Mouse (Mus musculus) liver, adult 2 months (tissue): ENCODE data around the gene Inpp4b. TPM values are rescaled to one million over a fixed set of nuclear protein-coding genes. Genes with fewer than 3 reads are reported as not detected.

ENCODE experiments used
- DNase-seq: peaks from one replicate; pipeline ENCODE4 v3.0.0-alpha.2; 2011; ENCODE audit warnings: low read depth, low spot score; ENCODE audit errors: extremely low read depth
- H3K27ac ChIP-seq: fragments of 200-500 bp; replicated peaks from 2 replicates; pipeline ENCODE4 v1.5.1; 2012; ENCODE audit warnings: low read depth, mild to moderate bottlenecking, control low read depth, inconsistent platforms, low read length; ENCODE audit not compliant: insufficient read depth
- H3K27me3 ChIP-seq: fragments of 200-500 bp; 2 replicates; pipeline ENCODE4 v1.6.1; 2012; ENCODE audit warnings: mild to moderate bottlenecking, moderate library complexity, low read length, inconsistent platforms; ENCODE audit not compliant: control insufficient read depth, insufficient read depth
- H3K36me3 ChIP-seq: fragments of 200-500 bp; 2 replicates; pipeline ENCODE4 v1.6.1; 2012; ENCODE audit warnings: low read length, inconsistent platforms; ENCODE audit not compliant: control insufficient read depth, insufficient read depth
- H3K4me1 ChIP-seq: fragments of 200-500 bp; 2 replicates; pipeline ENCODE4 v1.6.1; 2011; ENCODE audit warnings: low read length; ENCODE audit not compliant: control insufficient read depth, insufficient read depth
- H3K4me3 ChIP-seq: fragments of 200-500 bp; 2 replicates; pipeline ENCODE4 v1.5.1; 2011; ENCODE audit warnings: low read depth, mild to moderate bottlenecking, control low read depth, low read length, moderate library complexity; ENCODE audit not compliant: insufficient read depth
- H3K79me2 ChIP-seq: fragments of 200-500 bp; 2 replicates; pipeline ENCODE4 v1.6.1; 2012; ENCODE audit warnings: inconsistent platforms, mild to moderate bottlenecking, low read length, moderate library complexity; ENCODE audit not compliant: control insufficient read depth, insufficient read depth
- H3K9ac ChIP-seq: fragments of 200-500 bp; 2 replicates; pipeline ENCODE4 v1.6.1; 2012; ENCODE audit warnings: low read depth, mild to moderate bottlenecking, control low read depth, inconsistent platforms, low read length
- CTCF ChIP-seq: fragments of 200-500 bp; IDR thresholded peaks from 2 replicates; pipeline ENCODE4 v1.5.1; 2011; ENCODE audit warnings: low read depth, low read length, control low read depth
- POLR2A ChIP-seq: fragments of 200-500 bp; IDR thresholded peaks from 2 replicates; pipeline ENCODE4 v1.6.1; 2011; ENCODE audit warnings: low read length, control low read depth; ENCODE audit not compliant: insufficient read depth; ENCODE audit errors: extremely low read depth
- WGBS: fragments of 180-500 bp; shearing (Covaris S2); methylation state at CpG from one replicate; pipeline ENCODE4 v1.1.7; 2018; 5-methylcytosine and 5-hydroxymethylcytosine counted together
- polyA plus RNA-seq: library from polyadenylated mRNA; depleted of rRNA; stranded (reverse); fragments of >200 nt; gene quantifications from 2 replicates; pipeline ENCODE4 v1.2.3, GENCODE M21; 2012
- total RNA-seq: library from RNA; depleted of rRNA; stranded (reverse); fragments of >200 nt; gene quantifications from 2 replicates; pipeline ENCODE4 v1.2.3, GENCODE M21; 2014

Inpp4b gene
- total and polyA plus RNA-seq, 2 experiments = 0.20 to 3.6 TPM

DNA sequence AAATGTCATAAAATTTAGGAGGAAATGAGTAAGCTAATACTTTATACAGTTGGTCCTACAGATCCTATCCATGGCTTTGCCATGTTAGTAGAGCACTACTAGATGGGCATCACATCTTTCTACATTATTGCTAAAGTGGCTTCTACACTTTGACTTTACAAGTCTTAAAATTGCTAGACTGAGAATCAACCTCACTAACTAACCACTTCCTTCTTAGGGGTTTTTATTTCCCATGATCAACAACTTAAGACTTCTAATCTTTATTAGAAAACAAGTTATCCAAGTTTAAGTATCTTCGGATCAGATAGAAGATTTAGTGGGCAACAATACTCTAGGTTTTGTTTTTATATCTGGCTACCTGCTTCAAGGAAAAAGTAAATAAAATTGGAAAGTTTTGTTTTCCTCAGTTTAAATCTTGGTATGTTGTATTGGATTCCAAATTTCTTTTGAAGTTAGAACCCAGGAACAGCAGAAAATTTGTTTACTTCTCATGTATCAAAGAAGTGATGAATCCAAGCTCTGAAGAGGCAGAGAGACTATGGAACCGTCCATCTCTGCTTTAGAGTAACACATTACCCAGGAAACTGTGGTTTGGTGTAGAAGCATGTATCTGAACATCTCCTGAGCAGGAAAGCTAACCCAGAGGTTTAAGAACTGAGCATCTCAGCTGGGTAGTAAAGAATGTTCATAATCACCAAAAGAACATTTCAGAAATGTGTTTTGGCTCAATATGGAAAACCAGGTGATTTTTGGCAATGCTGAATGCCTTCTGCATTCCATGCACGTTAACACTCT, 361.4 kb downstream of the Inpp4b start:
- H3K4me1 ChIP-seq = no peaks in the 10 kb centered on the region
- no peak overlapping the region for H3K9ac ChIP-seq
- no peak overlapping the region for H3K27ac ChIP-seq
- DNase-seq = no peak
- H3K36me3 ChIP-seq = no peaks in the 10 kb centered on the region
- no peaks in the 10 kb centered on the region for H3K79me2 ChIP-seq
- H3K27me3 ChIP-seq = no peaks in the 10 kb centered on the region
- 67% methylated on average over 3 of the region's 3 CpGs for WGBS
- no peak overlapping the region for H3K4me3 ChIP-seq
- no peak for TF ChIP-seq CTCF
- TF ChIP-seq POLR2A = no peak

GRCm38 (mm10) chr8:81707436-81707835, 365.1 kb downstream of the Inpp4b start:
- no peak overlapping the region for H3K27ac ChIP-seq
- H3K36me3 ChIP-seq = no peaks in the 10 kb centered on the region
- no peaks in the 10 kb centered on the region for H3K79me2 ChIP-seq
- H3K4me3 ChIP-seq = no peak overlapping the region
- no peak for DNase-seq
- no peaks in the 10 kb centered on the region for H3K27me3 ChIP-seq
- WGBS = 86% methylated on average over 1 of the region's 1 CpGs
- H3K4me1 ChIP-seq = no peaks in the 10 kb centered on the region
- no peak overlapping the region for H3K9ac ChIP-seq
- no peak for TF ChIP-seq POLR2A
- no peak for TF ChIP-seq CTCF

DNA sequence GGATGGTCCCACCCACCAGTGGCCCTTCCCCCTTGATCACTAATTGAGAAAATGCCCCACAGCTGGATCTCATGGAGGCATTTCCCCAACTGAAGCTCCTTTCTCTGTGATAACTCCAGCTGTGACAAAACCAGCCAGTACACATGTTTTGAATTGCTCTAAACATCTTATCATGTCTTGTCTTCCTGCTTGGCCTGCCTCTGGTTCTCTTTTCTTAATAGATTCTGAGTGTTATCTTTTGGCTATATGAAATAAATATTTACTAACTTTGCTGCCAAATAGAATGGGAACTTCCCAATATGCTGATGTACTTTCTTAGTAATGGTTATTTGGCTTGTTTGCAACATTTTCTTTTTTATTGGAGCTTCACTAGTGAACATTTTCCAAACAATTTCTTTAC, 389.0 kb downstream of the Inpp4b start:
- Histone ChIP-seq H3K79me2 (no peaks in the 10 kb centered on the region), H3K9ac (no peak overlapping the region), H3K27ac (no peak overlapping the region), H3K4me3 (no peak overlapping the region), H3K36me3 (no peaks in the 10 kb centered on the region), H3K27me3 (no peaks in the 10 kb centered on the region), H3K4me1 (no peaks in the 10 kb centered on the region; the same call in 1 of the 2 replicates)
- peak; percentile 5 for DNase-seq
- TF ChIP-seq POLR2A (no peak), CTCF (no peak)

DNA sequence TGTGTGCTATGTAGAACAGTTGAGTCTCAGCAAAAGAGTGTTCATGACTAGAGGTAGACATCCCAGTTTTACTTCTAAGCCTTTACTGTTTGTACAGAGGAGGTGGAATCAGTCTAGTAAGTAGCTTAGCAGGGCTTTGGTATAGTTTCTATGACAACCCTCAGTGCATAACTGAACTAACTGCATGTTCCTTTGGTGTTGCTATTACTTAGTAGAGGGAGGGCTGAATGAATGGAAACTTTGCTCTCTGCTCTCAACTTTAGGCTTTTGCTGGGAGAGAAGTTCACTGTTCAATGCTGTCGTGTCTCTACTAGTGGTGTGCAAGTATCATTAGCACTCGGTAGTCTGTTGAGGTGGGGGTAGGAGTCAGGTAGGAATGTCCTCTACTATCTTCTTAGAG, 393.3 kb downstream of the Inpp4b start:
- Histone ChIP-seq H3K79me2 (no peaks in the 10 kb centered on the region), H3K9ac (no peak overlapping the region), H3K36me3 (no peaks in the 10 kb centered on the region), H3K27me3 (no peaks in the 10 kb centered on the region), H3K27ac (no peak overlapping the region), H3K4me1 (no peaks in the 10 kb centered on the region; the same call in 1 of the 2 replicates), H3K4me3 (no peak overlapping the region)
- WGBS = 94% methylated on average over 2 of the region's 2 CpGs
- no peak for DNase-seq
- TF ChIP-seq CTCF = no peak
- no peak for TF ChIP-seq POLR2A

DNA sequence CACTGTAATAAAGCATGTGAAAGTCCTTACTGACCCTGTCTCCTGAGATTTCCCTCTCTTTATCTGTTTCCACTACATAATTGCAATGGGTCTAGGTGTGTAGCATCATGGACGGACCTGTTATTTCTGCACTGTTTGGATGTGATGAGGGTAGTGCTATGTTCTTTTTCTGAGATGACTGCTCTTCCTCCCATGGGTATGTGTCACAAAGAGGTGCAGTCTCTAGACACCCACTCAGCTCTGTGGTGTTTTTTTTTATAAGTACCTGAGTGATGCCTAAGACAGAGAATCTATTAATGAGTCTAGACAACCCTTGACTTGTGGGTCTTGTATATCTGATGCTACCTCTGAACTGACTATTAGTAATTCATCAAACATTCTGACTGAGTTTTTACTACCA, 393.7 kb downstream of the Inpp4b start:
- DNase-seq = no peak
- H3K36me3 ChIP-seq = no peaks in the 10 kb centered on the region
- no peaks in the 10 kb centered on the region; the same call in 1 of the 2 replicates for H3K4me1 ChIP-seq
- no peak overlapping the region for H3K4me3 ChIP-seq
- 88% methylated on average over 1 of the region's 1 CpGs for WGBS
- TF ChIP-seq CTCF (no peak), POLR2A (no peak)
- H3K9ac ChIP-seq = no peak overlapping the region
- no peaks in the 10 kb centered on the region for H3K27me3 ChIP-seq
- H3K27ac ChIP-seq = no peak overlapping the region
- H3K79me2 ChIP-seq = no peaks in the 10 kb centered on the region

DNA sequence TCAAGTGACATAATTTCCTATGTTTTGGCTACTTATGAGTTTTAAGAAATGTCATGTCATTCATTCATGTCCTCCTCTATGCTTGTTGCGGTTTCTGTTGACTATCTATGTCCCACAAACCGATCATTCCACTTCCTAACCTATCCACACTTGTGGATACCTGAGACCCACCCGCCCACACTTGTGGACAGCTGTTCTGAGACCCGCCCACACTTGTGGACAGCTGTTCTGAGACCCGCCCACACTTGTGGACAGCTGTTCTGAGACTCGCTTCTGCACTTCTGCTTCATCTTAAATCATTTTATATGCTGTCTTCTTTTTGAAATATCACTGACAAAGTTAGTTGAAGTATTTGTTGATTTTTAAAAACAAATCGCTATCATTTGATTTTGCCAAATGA, 400.2 kb downstream of the Inpp4b start:
- WGBS = 91% methylated on average over 7 of the region's 7 CpGs
- no peak for TF ChIP-seq CTCF
- no peak for TF ChIP-seq POLR2A
- H3K4me1 ChIP-seq = no peaks in the 10 kb centered on the region
- DNase-seq = no peak
- no peak overlapping the region for H3K27ac ChIP-seq
- H3K4me3 ChIP-seq = no peak overlapping the region
- H3K27me3 ChIP-seq = no peaks in the 10 kb centered on the region
- H3K36me3 ChIP-seq = no peaks in the 10 kb centered on the region
- no peaks in the 10 kb centered on the region for H3K79me2 ChIP-seq
- no peak overlapping the region for H3K9ac ChIP-seq
